Mouse (Mus musculus): Measurements from ENCODE around the gene Cacnb2. TPM values are rescaled to one million over a fixed set of nuclear protein-coding genes. Genes with fewer than 3 reads are reported as not detected.
A peak's percentile ranks its signal among the peaks of the same experiment; 100 is the strongest.

Gene Cacnb2
- total and polyA plus RNA-seq, 3 experiments = 32.7 to 77.9 (median 72.2) TPM

GRCm38 (mm10) chr2:14823105-14823504 is 220.2 kb downstream of the Cacnb2 start:
- Histone ChIP-seq H3K4me3 (no peak overlapping the region), H3K27ac (peak overlapping the region; percentile 93), H3K79me2 (replicated peaks; ENCODE audit: control insufficient read depth, insufficient read depth, low read length) (no peaks in the 10 kb centered on the region), H3K36me3 (ENCODE audit: control insufficient read depth, insufficient read depth, low read length) (peaks cover 3% of the 10 kb centered on the region), H3K9ac (ENCODE audit: low read depth, low read length) (no peak overlapping the region), H3K27me3 (ENCODE audit: control insufficient read depth, insufficient read depth, low read length) (no peaks in the 10 kb centered on the region), H3K4me1 (ENCODE audit: control insufficient read depth, insufficient read depth, low read length) (peaks cover 1% of the 10 kb centered on the region)
- DNase-seq = peak; percentile 56 to 77
- intact Hi-C loops (cut with DNase I) = loop anchor here (10.0 kb wide), 1 partner anchor 218 kb away; the partner anchor contains the start of gene Cacnb2
- TF ChIP-seq EP300 (IDR thresholded peaks at IDR 0.05; ENCODE audit: insufficient read depth, low read depth, low read length) (peak; percentile 85), CTCF (IDR thresholded peaks at IDR 0.05) (no peak)

- DNase-seq = peak; percentile 53 to 65
- WGBS = 28% methylated on average over 11 of the region's 11 CpGs
- H3K9ac ChIP-seq (ENCODE audit: low read depth, low read length) = peak overlapping the region; percentile 52
- H3K79me2 ChIP-seq (replicated peaks; ENCODE audit: control insufficient read depth, insufficient read depth, low read length) = no peaks in the 10 kb centered on the region
- H3K4me1 ChIP-seq (ENCODE audit: control insufficient read depth, insufficient read depth, low read length) = peaks cover 1% of the 10 kb centered on the region
- H3K27ac ChIP-seq = peak overlapping the region; percentile 93
- no peaks in the 10 kb centered on the region for H3K27me3 ChIP-seq (ENCODE audit: control insufficient read depth, insufficient read depth, low read length)
- peak overlapping the region; percentile 44 for H3K4me3 ChIP-seq
- no peak for TF ChIP-seq CTCF (IDR thresholded peaks at IDR 0.05)
- 0 out of 2 replicates have a peak, but pooled peaks have one; percentile 39 for TF ChIP-seq POLR2A (IDR thresholded peaks at IDR 0.05; ENCODE audit: insufficient read depth, low read depth, low read length)
- H3K36me3 ChIP-seq (ENCODE audit: control insufficient read depth, insufficient read depth, low read length) = peaks cover 3% of the 10 kb centered on the region
- intact Hi-C loops (cut with DNase I) = loop anchor here (2.0 to 10.0 kb wide), 2 partner anchors 113 to 219 kb away; partner anchors contain the start of gene Cacnb2
Measured at GRCm38 (mm10) chr2:14823816-14824348, 221.0 kb downstream of the Cacnb2 start.

GRCm38 (mm10) chr2:14825146-14825545 is 222.3 kb downstream of the Cacnb2 start:
- peaks cover 1% of the 10 kb centered on the region for H3K4me1 ChIP-seq (ENCODE audit: control insufficient read depth, insufficient read depth, low read length)
- DNase-seq = no peak
- peak overlapping the region; percentile 93 for H3K27ac ChIP-seq
- intact Hi-C loops (cut with DNase I) = loop anchor here (2.0 to 10.0 kb wide), 3 partner anchors 112 to 220 kb away; partner anchors contain the start of gene Cacnb2
- no peaks in the 10 kb centered on the region for H3K27me3 ChIP-seq (ENCODE audit: control insufficient read depth, insufficient read depth, low read length)
- peak overlapping the region; percentile 36 for H3K9ac ChIP-seq (ENCODE audit: low read depth, low read length)
- H3K79me2 ChIP-seq (replicated peaks; ENCODE audit: control insufficient read depth, insufficient read depth, low read length) = no peaks in the 10 kb centered on the region
- WGBS = 61% methylated on average over 4 of the region's 4 CpGs
- peak overlapping the region; percentile 44 for H3K4me3 ChIP-seq
- peaks cover 8% of the 10 kb centered on the region for H3K36me3 ChIP-seq (ENCODE audit: control insufficient read depth, insufficient read depth, low read length)
- TF ChIP-seq CTCF (IDR thresholded peaks at IDR 0.05) (no peak), POLR2A (IDR thresholded peaks at IDR 0.05; ENCODE audit: insufficient read depth, low read depth, low read length) (no peak), EP300 (IDR thresholded peaks at IDR 0.05; ENCODE audit: insufficient read depth, low read depth, low read length) (no peak)

DNA sequence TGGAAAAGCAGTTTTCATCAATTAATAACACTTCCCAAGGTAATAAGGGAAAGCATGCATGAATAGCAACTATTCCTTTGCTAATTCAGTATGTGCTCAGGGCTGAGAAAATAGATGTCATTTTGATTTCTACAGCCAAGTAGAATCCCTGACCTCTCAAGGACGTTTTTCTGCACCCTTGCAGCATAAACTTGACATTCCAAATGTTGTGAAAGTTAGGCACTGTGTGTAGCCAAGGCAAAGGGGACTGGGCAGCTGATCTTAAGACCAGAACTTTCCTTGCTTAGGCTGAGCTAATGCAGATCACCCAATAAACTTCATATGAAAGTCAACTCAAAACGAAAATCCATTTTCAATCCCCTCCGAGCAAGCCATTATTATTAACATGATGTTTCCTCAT is 226.6 kb downstream of the Cacnb2 start:
- Histone ChIP-seq H3K27ac (peak overlapping the region; percentile 58), H3K4me1 (ENCODE audit: control insufficient read depth, insufficient read depth, low read length) (peaks cover 1% of the 10 kb centered on the region), H3K79me2 (replicated peaks; ENCODE audit: control insufficient read depth, insufficient read depth, low read length) (no peaks in the 10 kb centered on the region; the same call in 1 of the 2 replicates), H3K9ac (ENCODE audit: low read depth, low read length) (no peak overlapping the region), H3K27me3 (ENCODE audit: control insufficient read depth, insufficient read depth, low read length) (no peaks in the 10 kb centered on the region), H3K36me3 (ENCODE audit: control insufficient read depth, insufficient read depth, low read length) (peaks cover 6% of the 10 kb centered on the region), H3K4me3 (no peak overlapping the region)
- 50% methylated on average over 3 of the region's 3 CpGs for WGBS
- DNase-seq = no peak
- intact Hi-C loops (cut with DNase I) = loop anchor here (5.0 to 10.0 kb wide), 2 partner anchors 128 to 225 kb away; partner anchors contain the start of gene Cacnb2
- TF ChIP-seq POLR2A (IDR thresholded peaks at IDR 0.05; ENCODE audit: insufficient read depth, low read depth, low read length) = no peak
- TF ChIP-seq EP300 (IDR thresholded peaks at IDR 0.05; ENCODE audit: insufficient read depth, low read depth, low read length) = no peak
- TF ChIP-seq CTCF (IDR thresholded peaks at IDR 0.05) = no peak

- no peaks in the 10 kb centered on the region for H3K27me3 ChIP-seq (ENCODE audit: control insufficient read depth, insufficient read depth, low read length)
- no peak overlapping the region for H3K9ac ChIP-seq (ENCODE audit: low read depth, low read length)
- no peaks in the 10 kb centered on the region; the same call in 1 of the 2 replicates for H3K79me2 ChIP-seq (replicated peaks; ENCODE audit: control insufficient read depth, insufficient read depth, low read length)
- DNase-seq = no peak
- H3K4me1 ChIP-seq (ENCODE audit: control insufficient read depth, insufficient read depth, low read length) = peaks cover 1% of the 10 kb centered on the region
- TF ChIP-seq EP300 (IDR thresholded peaks at IDR 0.05; ENCODE audit: insufficient read depth, low read depth, low read length) (no peak), POLR2A (IDR thresholded peaks at IDR 0.05; ENCODE audit: insufficient read depth, low read depth, low read length) (no peak), CTCF (IDR thresholded peaks at IDR 0.05) (no peak)
- intact Hi-C loops (cut with DNase I) = no loop called here
- no peak overlapping the region for H3K4me3 ChIP-seq
- 50% methylated on average over 2 of the region's 2 CpGs for WGBS
- H3K27ac ChIP-seq = peak overlapping the region; percentile 7
- peaks cover 12% of the 10 kb centered on the region for H3K36me3 ChIP-seq (ENCODE audit: control insufficient read depth, insufficient read depth, low read length)
Measured at GRCm38 (mm10) chr2:14831308-14831707, 228.4 kb downstream of the Cacnb2 start.

DNA sequence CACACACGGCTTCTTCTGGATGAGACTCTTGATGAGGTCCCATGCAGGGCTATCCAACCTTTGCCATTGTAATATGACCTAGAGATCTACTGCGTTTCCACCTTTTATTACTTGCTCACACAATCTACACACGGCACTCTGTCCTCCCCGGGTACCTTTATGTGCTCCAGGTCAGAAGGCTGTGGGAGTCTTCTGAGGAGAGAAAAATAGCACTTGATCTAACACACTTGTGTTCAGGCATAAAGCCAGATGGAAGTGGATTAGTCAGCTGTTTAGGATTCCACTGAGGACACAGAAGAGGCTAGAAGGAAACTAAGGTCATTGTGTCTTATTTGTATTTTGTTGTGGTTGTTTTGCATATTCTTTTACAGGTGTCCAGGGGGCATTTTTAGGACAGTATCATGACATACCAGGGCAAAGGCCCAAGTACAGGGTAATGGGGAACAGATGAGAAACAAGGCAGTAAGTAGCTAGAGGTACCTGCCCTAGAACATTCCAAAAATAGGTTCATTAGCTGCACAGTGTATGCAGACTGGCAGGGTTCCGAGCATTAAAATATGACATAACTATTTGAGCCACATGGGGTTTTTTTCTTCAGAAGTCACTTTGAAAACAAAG is 231.9 kb downstream of the Cacnb2 start:
- H3K36me3 ChIP-seq (ENCODE audit: control insufficient read depth, insufficient read depth, low read length) = peaks cover 15% of the 10 kb centered on the region
- no peak overlapping the region for H3K4me3 ChIP-seq
- H3K79me2 ChIP-seq (replicated peaks; ENCODE audit: control insufficient read depth, insufficient read depth, low read length) = peaks cover under 1% of the 10 kb centered on the region
- H3K27ac ChIP-seq = peak overlapping the region; percentile 81
- TF ChIP-seq CTCF (IDR thresholded peaks at IDR 0.05) (no peak), POLR2A (IDR thresholded peaks at IDR 0.05; ENCODE audit: insufficient read depth, low read depth, low read length) (peak; percentile 65; the same call in 1 of the 2 replicates), EP300 (IDR thresholded peaks at IDR 0.05; ENCODE audit: insufficient read depth, low read depth, low read length) (peak; percentile 42; the same call in 1 of the 2 replicates)
- peak in 1 of 2 experiments; percentile 40 for DNase-seq
- intact Hi-C loops (cut with DNase I) = no loop called here
- H3K27me3 ChIP-seq (ENCODE audit: control insufficient read depth, insufficient read depth, low read length) = no peaks in the 10 kb centered on the region
- no peak overlapping the region; the same call in 1 of the 2 replicates for H3K9ac ChIP-seq (ENCODE audit: low read depth, low read length)
- 49% methylated on average over 5 of the region's 5 CpGs for WGBS
- peaks cover 2% of the 10 kb centered on the region; the same call in 1 of the 2 replicates for H3K4me1 ChIP-seq (ENCODE audit: control insufficient read depth, insufficient read depth, low read length)
